Mouse (Mus musculus) urinary bladder, postnatal 10 days (tissue): ENCODE data around the gene Mindy2.

ENCODE experiments used
- DNase-seq: peaks from one replicate; pipeline ENCODE4 v3.0.0; 2022; ENCODE audit warnings: low spot score

Mindy2 gene

DNA sequence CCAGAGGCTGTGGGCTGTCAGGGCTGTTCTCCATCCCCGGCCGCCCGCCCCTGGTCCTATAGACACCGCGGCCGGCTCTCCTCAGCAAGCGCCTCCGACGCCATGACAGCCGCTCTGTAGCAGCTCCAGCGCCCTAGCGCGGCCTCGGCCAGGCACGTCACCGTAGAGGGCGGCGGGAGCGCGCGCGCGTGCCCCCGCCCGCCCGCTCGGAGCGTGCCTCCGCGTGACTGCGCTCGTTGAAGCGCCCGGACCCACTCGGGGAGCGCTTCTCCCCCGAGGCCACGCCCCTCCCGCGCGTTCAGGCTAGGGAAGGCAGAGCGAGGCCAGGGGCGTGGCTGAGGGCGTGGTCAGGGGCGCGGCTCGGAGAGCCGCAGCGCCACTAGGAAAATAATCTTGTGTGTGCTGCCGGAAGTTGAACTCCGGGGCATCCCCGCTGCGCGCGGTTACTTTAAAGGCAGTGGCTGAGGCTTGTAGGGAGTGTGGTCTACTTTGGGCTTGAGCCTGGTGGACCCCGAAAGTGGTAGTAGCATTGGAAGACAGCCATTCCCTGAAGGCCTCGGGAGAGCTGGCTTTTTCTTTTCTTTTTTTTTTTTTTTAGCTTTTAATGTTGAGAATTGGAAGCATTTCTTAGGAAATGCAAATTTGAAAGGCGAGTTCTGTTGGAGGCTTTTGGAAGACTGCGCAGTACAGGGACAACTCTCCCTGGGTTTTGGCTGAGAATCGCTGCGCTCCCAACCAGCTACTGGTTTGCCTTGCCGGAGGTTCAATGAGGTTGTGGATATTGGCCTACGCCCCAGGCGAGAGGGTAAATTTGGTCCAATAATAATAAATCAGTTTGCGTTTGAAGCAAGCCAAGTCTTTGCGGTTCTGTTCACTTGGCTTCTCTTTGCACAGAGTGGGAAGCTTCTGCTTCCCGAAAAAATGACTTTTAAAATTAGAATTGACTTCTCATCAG, at the start of gene Mindy2:
Gene Mindy2 (minus strand): TSS at position 162 of the 955 bp plus-strand sequence.
- peak; percentile 90 for DNase-seq

DNA sequence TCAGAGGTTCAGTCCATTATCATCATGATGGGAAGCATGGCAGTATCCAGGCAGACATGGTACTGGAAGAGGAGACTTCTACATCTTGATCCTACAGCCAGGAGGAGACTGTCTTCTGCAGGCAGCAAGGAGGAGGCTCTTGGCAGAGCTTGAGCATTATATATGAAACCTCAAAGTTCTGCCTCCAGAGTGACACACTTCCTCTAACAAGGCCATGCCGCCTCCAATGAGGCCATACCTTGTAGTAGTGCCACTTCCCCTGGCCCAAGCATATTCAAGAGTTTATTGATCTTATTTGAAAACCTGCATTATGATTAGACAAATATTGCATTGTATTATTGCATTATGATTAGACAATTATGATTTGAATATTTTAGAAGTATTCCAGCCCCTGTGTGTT, 49.5 kb upstream of the Mindy2 start:
- no peak for DNase-seq

DNA sequence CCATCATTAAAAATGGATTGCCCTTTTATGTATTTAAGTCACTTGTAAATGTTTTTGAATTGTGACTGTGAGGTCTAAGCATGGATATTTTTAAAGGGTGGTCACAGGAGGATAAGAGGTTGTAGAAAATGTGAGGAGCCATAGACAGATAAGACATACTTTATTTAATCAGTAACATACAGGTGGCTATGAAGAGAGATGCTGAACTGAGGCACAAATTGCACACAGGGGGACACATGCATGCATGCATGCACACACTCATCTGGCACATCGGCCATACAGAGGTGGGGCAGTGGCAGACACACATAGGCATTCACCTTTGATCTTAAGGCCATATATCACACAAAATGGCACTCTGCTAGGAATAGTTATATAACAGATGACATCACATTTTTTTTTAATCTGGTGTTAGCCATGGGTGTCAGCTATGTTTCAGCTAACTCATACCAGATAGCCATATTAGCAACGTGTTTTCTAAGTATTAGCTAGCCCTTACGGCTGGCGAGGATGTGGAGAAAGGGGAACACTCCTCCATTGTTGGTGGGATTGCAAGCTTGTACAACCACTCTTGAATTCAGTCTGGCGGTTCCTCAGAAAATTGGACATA, 46.7 kb upstream of the Mindy2 start:
- no peak for DNase-seq

DNA sequence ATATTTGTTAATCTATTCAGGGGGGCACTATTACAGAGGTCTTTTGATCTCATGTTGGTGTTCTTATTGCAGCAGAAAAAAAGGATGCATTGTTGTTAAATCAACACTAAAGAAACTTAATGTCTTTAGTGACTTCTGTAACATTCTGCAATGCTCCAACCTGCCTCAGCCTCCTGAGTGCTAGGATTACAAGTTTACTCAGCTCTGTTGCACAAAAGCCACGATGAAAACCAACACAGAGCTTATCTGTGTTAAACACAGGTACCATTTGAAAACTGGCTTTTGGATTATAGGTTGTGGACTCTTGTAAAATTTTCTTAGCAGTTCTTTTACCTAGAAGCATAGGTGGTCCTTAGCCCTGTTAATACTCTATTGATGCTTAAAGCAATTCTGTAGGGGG, 41.1 kb upstream of the Mindy2 start:
- DNase-seq = no peak

DNA sequence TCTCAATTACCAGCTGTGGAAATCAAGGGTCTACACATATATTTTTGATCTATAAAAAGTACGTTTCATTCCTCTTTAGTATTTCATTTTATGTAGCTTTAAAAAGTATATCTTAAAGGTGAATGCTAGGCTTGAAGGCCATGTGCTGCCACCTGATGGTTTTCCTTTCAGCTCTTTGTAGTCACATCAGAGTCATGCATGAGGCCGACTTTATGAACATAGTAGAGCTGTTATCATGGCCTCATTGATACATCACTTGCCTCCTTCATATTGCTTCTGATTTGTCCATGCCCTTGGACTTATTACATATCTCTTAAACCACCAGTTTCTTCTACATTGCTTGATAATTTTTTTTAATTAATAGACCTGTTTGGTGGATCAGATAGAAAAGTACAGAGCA, 38.7 kb upstream of the Mindy2 start:
- DNase-seq = no peak

DNA sequence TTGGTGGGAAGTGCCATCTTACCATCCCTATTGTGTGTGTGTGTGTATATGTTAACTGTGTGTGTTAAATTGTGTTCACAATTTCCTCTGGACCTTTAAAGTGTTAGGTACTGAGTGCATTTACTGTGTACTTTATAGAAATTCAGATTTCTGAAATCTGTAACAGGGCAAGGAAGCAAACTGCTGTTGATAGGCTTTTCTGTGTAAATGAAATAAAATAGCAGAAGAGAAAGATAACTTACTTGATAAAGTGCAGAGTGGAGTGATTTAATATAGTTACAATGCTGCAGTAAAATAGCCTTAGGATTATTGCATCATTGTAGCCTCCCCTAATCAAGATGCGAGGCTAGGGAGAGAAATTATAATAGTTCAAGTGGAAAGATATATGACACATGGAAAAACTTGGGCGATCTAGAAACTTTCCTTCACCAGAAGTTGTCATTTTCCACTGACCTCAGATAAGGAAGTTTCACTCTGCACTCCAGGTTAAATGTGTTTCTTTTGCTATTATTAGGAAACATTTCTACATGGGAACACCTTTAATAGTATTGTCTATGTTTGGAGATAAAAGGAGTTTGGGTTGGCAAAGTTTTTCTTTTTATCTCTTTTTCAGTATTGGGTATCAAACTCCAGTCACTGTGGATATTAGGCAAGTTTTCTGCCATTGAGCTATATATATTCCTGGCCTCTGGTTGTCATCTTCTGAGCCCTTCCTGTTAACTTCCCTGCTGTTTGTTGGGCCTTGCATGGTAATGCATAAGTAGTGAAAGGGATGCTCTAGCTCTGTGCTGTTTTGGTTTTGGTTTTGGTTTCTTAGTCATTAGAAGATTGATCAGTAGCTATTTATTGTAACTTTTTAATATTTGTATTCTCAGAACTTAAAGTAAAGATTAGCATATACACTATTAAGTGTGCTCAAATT, 35.1 kb upstream of the Mindy2 start:
- no peak for DNase-seq

GRCm38 (mm10) chr9:70690579-70690978, 33.6 kb upstream of the Mindy2 start:
- DNase-seq = no peak

GRCm38 (mm10) chr9:70689926-70690325, 33.0 kb upstream of the Mindy2 start:
- no peak for DNase-seq

DNA sequence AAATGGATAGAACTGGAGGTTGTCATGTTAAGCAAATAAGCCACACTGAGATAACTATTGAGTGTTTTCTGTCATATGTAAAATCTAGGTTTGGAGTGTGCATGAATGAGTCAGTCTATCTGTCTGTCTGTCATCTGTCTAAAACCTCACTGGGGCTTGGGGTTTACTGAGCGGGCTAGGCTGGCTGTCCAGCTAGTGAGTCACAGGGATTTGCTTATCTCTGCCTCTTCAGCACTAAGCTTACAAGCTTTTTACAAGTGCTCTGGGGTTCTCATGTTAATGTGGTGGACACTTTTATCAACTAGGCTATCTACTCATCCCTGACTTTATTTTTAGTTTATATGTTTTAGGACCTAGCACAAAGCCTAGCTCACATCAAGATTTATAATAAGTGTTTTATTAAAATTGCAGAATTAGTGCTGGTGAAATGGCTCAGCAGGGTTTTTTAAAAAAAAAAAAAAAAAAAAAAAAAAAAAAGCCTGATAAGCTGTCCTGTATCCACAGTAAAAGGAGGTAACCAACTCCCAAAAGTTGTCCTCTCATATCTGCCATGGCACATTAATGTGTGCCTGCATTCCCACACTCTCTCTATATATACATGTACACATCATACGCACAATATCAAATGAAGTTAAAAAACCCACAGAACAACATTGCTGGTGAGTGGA, 31.5 kb upstream of the Mindy2 start:
- DNase-seq = no peak

DNA sequence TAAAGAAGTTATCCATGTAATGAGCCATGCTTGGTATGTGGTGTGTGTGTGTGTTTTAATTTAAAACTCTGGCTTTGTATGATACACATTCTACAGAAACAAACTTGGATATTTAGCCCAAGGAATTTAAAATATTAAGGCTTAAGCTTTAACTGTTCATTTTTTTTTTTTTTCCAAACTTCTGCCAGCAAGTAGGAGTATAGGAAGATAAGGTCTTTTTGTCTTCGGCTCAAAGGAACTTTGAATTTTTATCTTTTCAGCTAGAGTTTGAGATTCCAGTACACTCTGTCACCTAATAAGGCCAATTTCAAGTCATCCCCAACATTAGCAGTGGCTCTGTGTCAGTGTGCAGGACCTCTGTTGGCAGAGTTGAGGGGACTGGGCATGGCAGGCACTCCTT, 25.2 kb upstream of the Mindy2 start:
- no peak for DNase-seq

- DNase-seq = no peak
Observed at GRCm38 (mm10) chr9:70679132-70680091, 22.4 kb upstream of the Mindy2 start.

DNA sequence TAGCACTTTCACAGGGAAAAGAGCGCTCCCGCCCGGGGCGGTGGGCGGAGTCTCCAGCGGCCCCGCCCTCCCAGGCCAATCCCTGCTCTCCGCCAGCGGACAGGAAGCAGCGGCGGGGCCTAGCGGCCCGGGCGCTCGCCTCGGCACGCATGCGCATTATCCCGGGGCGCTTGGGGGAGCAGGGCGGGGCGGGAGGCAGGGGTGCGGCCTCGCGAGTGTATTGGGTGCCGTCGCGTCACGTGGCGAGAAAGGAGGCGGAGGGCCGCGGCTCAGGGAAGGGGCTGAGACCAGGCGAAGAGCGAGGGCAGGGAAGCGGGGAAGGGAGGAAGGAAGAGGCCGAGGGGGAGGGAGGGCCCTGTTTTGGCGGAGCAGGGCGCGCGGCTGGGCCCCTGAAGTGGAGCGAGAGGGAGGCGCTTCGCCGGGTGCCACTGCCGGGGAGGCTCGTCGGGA, 21.7 kb upstream of the Mindy2 start, which contains the start of gene Adam10:
Gene Adam10 (plus strand): TSS at position 316 of the 450 bp plus-strand sequence.
- DNase-seq = peak; percentile 93

- no peak for DNase-seq
Observed at GRCm38 (mm10) chr9:70675961-70676360, 19.0 kb upstream of the Mindy2 start.

- DNase-seq = no peak
Observed at GRCm38 (mm10) chr9:70675117-70675516, 18.1 kb upstream of the Mindy2 start.

- DNase-seq = no peak
Observed at GRCm38 (mm10) chr9:70673656-70674055, 16.7 kb upstream of the Mindy2 start.

DNA sequence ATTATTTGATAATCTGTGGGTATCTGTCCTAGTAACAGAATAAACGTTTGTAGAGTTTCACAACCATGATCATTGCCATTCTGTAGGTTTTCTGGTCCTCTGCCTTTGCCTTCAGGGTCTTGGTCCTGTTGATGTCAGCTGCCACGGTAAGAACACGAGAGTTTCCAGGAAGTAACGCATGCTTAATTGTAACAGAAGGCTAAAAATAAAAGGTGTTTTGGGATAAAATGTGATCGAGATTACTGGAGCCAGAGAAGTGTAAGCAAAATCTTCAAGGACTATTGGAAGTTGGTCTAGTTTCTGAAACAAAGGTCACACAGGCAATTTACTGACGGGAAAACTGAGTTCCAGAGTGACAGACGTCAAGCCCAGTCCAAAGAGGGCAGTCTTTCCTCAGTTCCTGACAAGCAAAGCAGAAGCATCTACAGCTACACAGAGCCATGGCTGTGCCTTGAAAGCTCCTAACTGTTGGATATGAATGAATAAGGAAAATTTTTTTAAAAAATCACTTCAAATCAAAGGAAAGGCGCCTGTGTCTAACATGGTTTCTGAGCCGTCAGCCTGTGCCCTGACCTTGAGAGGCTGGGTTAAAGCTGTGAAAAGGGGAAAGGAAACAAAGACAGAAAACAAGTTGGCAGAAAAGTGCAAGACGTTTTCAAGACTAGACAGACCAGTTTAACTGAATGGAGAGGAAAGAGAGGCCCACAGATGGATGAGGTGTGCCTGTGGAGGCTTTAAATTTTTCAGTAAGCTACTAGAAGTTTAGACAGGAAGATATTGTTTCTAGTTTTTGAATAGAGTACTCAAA, 15.0 kb upstream of the Mindy2 start:
- DNase-seq = no peak

DNA sequence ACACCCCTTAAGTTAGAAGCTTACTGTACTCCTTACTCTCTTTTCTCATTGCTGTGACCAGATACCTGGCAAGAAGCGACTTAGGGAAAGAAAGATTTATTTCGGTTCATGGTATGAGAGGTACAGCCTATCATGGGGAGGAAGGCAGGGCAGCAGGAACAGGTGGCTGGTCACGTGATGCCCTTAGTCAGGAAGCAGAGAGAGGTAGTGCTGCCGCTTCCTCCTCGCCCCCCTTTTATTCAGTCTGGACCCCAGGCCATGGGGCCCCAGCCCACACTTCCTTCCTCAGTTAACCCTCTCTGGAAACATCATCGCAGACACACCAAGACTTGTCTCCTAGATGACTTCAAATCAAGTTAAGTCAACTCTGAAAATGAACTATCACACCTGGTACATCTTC, 14.3 kb upstream of the Mindy2 start:
- no peak for DNase-seq

GRCm38 (mm10) chr9:70670381-70670780, 13.4 kb upstream of the Mindy2 start:
- DNase-seq = no peak

- DNase-seq = no peak
Observed at GRCm38 (mm10) chr9:70669197-70669596, 12.2 kb upstream of the Mindy2 start.

DNA sequence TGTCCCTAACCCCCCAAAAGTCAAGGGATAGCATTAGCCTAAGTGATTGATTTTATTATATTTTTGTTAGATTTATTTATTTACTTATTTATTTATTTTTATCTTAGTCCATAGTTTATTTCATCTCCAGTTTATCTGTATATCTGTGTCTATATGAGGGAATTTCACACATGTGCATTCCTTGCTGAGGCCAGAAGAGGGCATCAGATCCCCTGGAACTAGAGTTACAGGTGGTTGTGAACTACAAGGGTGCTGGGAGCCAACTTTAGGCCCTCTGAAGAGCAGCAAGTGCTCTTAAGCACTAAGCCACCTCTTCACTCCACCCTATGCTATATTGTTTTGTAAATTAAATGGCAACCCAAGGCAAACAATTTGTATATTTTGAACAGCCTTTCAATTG, 11.1 kb upstream of the Mindy2 start:
- no peak for DNase-seq
